Comparison of ENCODE assay signal across 13 mouse cellular contexts in the genomic region with DNA sequence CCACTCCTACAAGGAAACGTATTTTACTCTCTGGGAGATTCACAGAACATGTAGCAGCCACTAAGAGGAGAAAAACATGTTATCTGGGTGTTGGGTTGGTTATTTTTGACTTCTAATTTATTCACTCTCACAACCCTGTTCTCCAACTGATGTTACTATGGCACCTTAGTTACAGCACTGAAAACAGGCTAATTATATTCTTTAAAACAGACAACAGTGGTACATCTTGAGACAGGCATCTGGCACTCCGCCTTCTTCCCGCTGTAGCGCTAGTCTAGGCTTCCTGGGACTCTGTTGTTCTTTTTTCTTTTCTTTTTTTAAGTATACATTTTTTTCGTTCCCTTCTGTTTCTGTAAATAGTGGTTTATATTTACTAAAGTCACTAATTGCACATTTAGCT.
DNase-seq lines count a peak whose midpoint lies in the region; ATAC-seq and TF ChIP-seq lines count a peak whose summit lies in the region.
"Had no signal": no experiment of that assay in that cellular context is flagged by ENCODE, and none has a peak within 500 bp of the region (broad histone marks: within the 10 kb centered on the region; RNA-seq: fewer than 3 reads in every experiment).

No protein-coding gene starts in this region.

- no peak overlapping the region for H3K9ac ChIP-seq in forebrain, embryonic 14.5 days (ENCODE audit: low read length)
- H3K9ac ChIP-seq in forebrain, embryonic 15.5 days (replicated peaks) = no peak overlapping the region
- no peak overlapping the region for H3K9ac ChIP-seq in midbrain, embryonic 13.5 days (replicated peaks)
- H3K9ac ChIP-seq: liver, postnatal 0 days had no signal

- intact Hi-C loops in left cerebral cortex, adult 2 months (cut with DNase I) = loop anchor here (2.0 kb wide), 1 partner anchor 58 kb away; no protein-coding TSS in a partner anchor

- H3K4me3 ChIP-seq in forebrain, embryonic 14.5 days (ENCODE audit: low read depth, low read length) = no peak overlapping the region
- H3K4me3 ChIP-seq in forebrain, embryonic 15.5 days = no peak overlapping the region
- H3K4me3 ChIP-seq in left cerebral cortex, adult 2 months = no peak overlapping the region
- H3K4me3 ChIP-seq in midbrain, embryonic 13.5 days (replicated peaks) = no peak overlapping the region

- TF ChIP-seq CTCF in left cerebral cortex, adult 2 months (IDR thresholded peaks at IDR 0.05) = no peak

- H3K4me1 ChIP-seq in forebrain, embryonic 14.5 days (ENCODE audit: control insufficient read depth, insufficient read depth, low read length) = no peaks in the 10 kb centered on the region
- H3K4me1 ChIP-seq in forebrain, embryonic 15.5 days = peaks cover 3% of the 10 kb centered on the region; the same call in 1 of the 2 replicates
- H3K4me1 ChIP-seq in midbrain, embryonic 13.5 days (replicated peaks) = no peaks in the 10 kb centered on the region

- no peak overlapping the region for H3K4me2 ChIP-seq in forebrain, embryonic 14.5 days (ENCODE audit: low read length)
- H3K4me2 ChIP-seq in forebrain, embryonic 15.5 days (replicated peaks) = no peak overlapping the region
- no peak overlapping the region for H3K4me2 ChIP-seq in midbrain, embryonic 13.5 days (replicated peaks)

- ATAC-seq in forebrain, embryonic 14.5 days = no peak
- no peak for ATAC-seq in forebrain, embryonic 15.5 days (replicated peaks)
- no peak for ATAC-seq in midbrain, embryonic 13.5 days
- ATAC-seq in megakaryocyte progenitor cell, adult 5-6 weeks (replicated peaks; ENCODE audit: poor library complexity) = no peak
- ATAC-seq: hindbrain, embryonic 16.5 days; liver, postnatal 0 days had no signal

- DNase-seq in forebrain, embryonic 14.5 days (ENCODE audit: low spot score) = peak; percentile 51
- DNase-seq in layer of hippocampus, adult 11-12 months (ENCODE audit: low spot score) = peak; percentile 57
- peak; percentile 32 to 35 for DNase-seq in left cerebral cortex, adult 2 months (ENCODE audit: extremely low spot score in 1 of 2, low spot score in 2 of 2)
- peak; percentile 67 for DNase-seq in right cerebral cortex, postnatal 14 days
- no peak for DNase-seq in T-cell, adult 2 months (ENCODE audit: low spot score)
- DNase-seq: adrenal gland, postnatal 25 days; cerebellum, adult 11-12 months; gastrocnemius, postnatal 10 days; liver, postnatal 0 days had no signal

- no peak overlapping the region for H3K27ac ChIP-seq in forebrain, embryonic 14.5 days (ENCODE audit: low read depth, low read length)
- no peak overlapping the region; the same call in 1 of the 2 replicates for H3K27ac ChIP-seq in forebrain, embryonic 15.5 days (replicated peaks)
- H3K27ac ChIP-seq in left cerebral cortex, adult 2 months = peak overlapping the region; percentile 38; the same call in 1 of the 2 replicates
- H3K27ac ChIP-seq in midbrain, embryonic 13.5 days = no peak overlapping the region

- WGBS in forebrain, embryonic 14.5 days = 74% methylated on average over 5 of the region's 5 CpGs
- 71% methylated on average over 5 of the region's 5 CpGs for WGBS in forebrain, embryonic 15.5 days
- 90% methylated on average over 5 of the region's 5 CpGs for WGBS in midbrain, embryonic 13.5 days

- no peaks in the 10 kb centered on the region for H3K9me3 ChIP-seq in forebrain, embryonic 14.5 days (replicated peaks; ENCODE audit: control insufficient read depth, low read length)
- H3K9me3 ChIP-seq in forebrain, embryonic 15.5 days = no peaks in the 10 kb centered on the region
- H3K9me3 ChIP-seq in midbrain, embryonic 13.5 days = no peaks in the 10 kb centered on the region

- H3K27me3 ChIP-seq in forebrain, embryonic 14.5 days (replicated peaks; ENCODE audit: control insufficient read depth, insufficient read depth, low read length) = no peaks in the 10 kb centered on the region
- no peaks in the 10 kb centered on the region for H3K27me3 ChIP-seq in forebrain, embryonic 15.5 days
- H3K27me3 ChIP-seq in midbrain, embryonic 13.5 days = no peaks in the 10 kb centered on the region

- no peaks in the 10 kb centered on the region for H3K36me3 ChIP-seq in forebrain, embryonic 14.5 days (ENCODE audit: control insufficient read depth, insufficient read depth, low read length)
- H3K36me3 ChIP-seq in forebrain, embryonic 15.5 days = no peaks in the 10 kb centered on the region
- H3K36me3 ChIP-seq in midbrain, embryonic 13.5 days = no peaks in the 10 kb centered on the region
